Mouse (Mus musculus) layer of hippocampus, postnatal 36 days (tissue): ENCODE results near the gene Gm27029. TPM values are rescaled to one million over a fixed set of nuclear protein-coding genes. Genes with fewer than 3 reads are reported as not detected.
"Not testable (repeated sequence)": the region's sequence is repeated elsewhere in the genome, so short reads cannot be mapped to it uniquely, and the experiment has no call there.

Source experiments
- DNase-seq, 2 experiments: peaks; one replicate each; pipeline ENCODE4 v3.0.0; 2022
- microRNA-seq, 2 experiments: library from miRNA; unstranded; fragments of <30 nt; microRNA quantifications; one replicate each; pipeline ENCODE4 v1.2.0; 2021
- total RNA-seq, 2 experiments: library from RNA; stranded (reverse); gene quantifications; 2 replicates each; pipeline ENCODE4 v1.2.3; 2021

Gene Gm27029
- total RNA-seq, 2 experiments from 2014 or later, result 7.1 to 8.8 TPM

DNA sequence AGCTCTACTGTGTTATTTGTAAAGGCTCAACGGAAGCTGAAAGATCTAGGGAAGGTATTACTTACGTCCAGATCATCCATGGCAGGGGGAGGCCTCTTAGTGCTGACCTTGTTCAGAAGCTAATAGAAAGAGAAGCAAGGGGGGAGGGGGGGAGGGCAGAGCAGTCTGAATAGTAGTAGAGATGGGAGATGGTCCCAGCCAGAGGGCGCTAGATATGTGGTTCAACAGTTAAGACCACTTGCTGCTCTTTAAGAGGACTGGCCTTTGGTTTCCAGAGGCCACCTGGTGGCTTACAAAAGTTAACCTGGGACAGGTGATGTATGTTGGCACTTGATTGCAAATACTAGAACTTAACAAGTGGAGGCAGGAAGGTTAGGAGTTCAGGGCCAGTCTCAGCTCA lies 5.0 kb downstream of the Gm27029 start:
- no peak for DNase-seq

DNA sequence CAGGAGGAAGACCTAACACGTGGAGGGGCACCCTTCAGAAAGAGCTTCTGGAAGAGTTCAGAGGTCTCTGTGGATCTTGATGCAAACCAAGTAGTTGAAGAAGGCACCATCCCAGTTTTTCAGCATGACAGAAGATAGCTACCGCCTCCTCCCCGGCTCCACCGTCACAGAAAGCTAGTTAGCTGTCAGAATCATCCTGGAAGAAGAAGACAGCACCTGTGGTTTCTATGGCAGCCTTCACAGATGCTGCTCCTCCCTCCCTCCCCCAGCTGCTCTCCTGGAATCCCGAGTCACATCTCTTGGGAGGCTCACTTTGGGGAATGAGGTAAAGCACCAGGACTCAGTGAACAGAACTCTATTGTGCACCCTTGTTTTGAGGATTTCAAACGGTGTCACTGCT lies 5.6 kb downstream of the Gm27029 start:
- DNase-seq, result no peak

DNA sequence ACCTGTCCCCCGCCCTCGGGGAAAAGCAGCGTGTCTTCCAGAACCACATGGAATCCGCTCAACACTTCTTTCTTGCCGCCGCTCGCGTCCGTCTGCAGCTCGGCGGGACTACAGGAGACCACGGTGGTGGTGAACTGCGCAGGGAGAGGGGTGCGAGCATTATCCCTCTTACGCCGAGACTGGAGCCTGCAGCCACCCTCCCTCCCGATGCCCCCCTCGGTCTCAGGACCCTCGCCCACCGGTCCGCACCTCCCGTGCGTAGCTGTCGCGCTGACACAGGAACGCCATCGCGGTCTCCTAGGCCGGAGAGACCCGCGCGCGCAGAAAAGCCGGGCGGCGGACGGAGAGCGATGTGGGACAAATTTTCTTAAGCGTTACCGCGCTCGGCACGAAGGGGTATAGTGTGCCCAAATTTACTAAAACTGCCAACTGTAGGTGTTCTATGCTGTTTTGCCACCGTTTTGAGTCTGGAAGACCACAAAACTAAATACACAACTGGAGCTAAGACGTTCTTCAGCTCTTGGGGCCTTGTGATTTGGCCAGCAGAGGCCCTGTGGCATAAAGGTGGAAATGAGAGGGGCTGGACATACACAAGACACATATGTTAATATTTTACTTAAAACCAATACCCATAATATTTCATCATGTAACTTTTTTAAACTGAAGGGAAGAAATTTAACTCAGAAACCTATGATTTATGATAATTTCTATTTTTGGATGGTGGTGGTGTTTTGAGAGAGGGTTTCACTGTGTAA lies 7.3 kb downstream of the Gm27029 start, which contains the start of gene Aarsd1:
Gene Aarsd1, minus strand, starts transcription at position 515 of the 755 bp plus-strand sequence.
- peak; percentile 87 to 93 for DNase-seq

DNA sequence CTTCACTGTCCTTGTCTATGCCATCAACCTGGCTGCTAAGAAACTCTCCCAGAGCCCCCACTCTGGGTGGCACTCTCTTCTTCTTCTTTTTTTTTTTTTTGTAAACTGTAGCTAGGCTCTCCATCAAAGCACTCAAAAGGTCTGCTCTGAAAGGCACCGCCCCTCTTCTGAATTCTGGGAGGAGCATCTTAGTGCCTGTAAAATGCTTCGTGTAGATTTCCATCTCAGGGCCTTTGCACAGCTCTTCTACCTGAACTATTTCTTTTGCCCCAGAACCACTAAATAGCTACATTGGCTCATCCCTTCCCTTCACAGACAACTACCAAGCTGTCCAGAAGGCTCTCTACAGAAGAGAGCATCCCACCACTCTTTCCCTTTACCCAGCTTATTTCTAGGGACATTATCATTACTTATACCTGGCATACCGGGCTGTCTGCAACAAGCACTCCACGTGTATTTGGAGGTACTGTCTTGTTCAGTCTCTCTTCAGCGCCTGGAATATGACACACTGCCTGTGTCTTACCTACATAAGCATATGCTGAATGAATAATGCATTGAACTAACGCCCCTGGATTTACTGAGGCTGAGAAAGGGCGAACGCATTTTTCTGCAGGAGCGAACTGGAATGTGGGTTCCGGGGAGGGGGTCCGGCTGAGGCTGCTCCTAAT lies 8.0 kb downstream of the Gm27029 start:
- no peak for DNase-seq

DNA sequence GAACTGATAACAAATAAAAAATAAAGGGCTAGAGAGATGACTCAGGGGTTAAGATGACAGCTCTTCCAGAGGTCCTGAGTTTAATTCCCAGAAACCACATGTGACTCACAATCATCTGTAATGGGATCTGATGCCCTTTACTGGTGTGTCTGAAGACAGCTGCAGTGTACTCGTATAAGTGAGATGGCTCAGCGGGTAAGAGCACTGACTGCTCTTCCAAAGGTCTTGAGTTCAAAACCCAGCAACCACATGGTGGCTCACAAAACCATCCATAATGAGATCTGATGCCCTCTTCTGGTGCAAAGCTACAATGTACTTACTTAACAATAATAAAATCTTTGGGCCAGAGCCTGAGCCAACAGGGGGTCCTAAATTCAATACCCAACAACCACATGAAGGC lies 9.3 kb downstream of the Gm27029 start:
- DNase-seq, result no peak

DNA sequence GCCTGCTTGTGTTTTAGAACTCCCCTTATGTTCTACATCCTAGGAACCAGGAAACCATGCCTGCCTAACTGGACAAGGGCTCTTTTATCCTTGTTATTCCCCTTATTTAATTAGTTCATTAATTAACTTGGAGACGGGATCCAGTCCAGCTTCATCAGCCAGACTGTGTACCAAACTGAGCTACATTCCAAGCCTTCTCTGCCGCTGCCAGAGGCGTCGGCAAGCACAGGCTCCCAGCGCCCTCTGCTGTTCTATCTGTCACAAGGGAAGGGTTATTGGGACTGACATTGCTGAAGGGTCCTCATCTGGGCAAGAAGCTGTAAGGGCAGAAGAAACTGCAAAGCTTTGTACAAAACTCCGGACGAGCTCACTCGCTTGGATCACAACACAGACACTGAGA lies 29.5 kb downstream of the Gm27029 start:
- peak; percentile 75 to 76 for DNase-seq

DNA sequence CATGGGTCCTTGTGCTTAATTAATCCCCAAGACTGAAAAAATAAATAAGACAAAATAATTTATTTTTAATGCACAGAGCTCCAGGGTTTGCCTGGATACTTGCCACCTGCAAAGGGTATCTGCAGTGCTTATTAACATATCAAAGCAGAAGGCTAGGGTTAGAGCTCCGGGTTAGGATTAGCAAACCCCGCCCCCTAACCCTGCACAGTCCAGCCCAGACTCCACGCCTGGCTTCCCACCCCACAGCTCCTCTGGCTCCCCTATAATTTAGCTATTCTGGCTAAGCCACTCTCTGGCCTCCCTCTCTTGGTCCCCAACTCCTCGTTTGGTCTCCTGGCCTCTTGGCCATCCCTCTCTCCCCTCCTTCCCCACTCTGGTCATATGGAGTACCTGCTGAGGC lies 42.8 kb downstream of the Gm27029 start:
- DNase-seq, result no peak

DNA sequence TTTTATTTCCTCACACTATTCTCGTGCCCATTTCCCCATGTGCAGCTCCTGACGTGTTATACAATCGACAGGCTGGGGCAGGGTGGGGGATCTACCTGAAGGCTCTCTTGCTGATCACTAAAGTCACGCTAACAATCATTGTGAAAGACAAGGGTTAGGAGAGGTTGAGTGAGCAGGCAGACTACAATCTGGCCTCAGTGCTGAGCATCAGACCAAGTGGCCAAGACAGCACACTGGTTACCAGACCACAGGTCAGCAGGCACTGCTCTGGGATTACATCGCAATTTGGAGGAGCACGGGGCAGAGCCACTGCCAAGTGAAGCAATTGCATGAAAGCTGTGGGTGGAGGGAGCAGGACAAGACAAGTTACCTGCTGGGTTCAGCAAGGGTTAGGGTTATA lies 45.7 kb downstream of the Gm27029 start:
- DNase-seq, result no peak

DNA sequence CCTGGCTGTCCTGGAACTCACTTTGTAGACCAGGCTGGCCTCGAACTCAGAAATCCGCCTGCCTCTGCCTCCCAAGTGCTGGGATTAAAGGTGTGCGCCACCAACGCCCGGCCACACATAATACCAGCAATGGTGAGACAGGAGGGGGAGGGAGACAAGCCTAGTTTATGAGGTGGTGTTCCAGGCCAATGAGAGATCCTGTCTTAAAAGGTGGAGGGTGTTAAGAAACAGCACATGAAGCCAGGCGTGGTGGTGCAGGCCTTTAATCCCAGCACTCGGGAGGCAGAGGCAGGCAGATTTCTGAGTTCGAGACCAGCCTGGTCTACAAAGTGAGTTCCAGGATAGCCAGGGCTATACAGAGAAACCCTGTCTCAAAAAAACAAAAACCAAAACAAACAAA lies 46.4 kb downstream of the Gm27029 start:
- not testable (repeated sequence) for DNase-seq

DNA sequence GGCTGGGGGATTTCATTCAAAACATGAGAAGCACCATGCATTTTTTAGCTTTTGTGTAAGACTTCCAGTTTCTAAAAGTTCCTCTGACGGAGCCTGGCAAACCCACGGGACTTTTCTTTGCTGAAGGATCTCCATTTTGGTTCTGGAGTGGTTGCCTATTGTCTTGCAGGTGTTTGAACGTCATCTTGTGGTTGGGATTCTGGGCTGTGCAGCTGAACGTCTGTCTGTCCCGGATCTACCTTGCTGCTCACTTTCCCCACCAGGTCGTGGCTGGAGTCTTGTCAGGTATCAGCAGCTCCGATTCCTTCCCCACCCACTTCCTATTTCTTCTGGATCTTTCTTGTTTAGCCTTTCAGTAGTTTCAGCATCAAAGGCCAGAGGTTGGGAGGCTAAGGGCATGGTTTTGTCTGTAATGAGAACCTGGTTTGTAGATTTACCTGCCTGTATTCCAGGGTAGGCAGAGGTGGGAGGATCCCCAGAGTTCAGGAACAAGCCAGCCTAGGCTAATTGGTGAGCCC lies 50.1 kb downstream of the Gm27029 start:
- DNase-seq, result no peak

DNA sequence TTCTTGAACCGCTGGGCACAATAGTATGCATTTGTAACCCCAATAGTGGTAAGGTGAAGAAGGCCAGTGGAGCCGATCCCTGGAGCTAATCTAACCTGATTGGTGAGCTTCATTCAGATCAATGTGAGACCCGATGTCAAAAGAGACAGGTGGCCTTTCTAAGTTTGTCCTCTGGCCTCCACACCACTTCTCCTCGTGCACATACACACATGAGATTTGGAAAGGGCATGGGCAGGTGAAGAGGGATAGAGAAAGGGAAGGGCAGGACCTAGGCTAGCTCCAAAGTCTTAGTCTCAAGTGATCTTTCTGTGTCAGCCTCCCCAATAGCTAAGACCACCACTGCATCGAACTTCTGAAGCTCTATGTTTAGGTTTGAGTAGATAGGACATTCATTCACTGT lies 54.5 kb downstream of the Gm27029 start:
- no peak for DNase-seq

DNA sequence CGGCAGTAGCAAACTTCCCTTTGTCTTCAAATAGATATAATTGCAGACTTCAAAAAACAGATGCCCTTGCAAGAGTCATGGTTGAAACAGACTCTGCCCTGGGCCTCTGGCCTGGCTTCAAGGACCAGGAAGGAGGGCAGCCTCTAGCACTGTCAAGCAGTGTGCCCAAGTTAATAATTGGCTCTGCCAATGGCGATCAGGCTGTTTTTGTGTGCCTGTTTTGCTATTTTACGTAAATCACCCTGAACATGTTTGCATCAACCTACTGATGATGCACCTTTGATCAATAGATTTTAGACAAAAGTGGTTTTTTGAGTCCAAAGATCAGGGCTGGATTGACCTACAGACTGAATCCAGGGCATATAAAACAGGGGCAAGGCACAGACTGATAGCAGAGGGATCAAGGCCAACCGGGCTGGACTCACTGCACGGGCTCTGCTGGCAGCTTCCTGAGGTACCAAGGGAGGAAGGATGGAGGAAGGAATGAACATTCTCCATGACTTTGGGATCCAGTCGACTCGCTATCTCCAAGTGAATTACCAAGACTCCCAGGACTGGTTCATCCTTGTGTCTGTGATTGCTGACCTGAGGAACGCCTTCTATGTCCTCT lies 57.2 kb downstream of the Gm27029 start, which contains the start of gene G6pc:
Gene G6pc, plus strand, starts transcription at position 236 of the 610 bp plus-strand sequence.
- DNase-seq, result no peak

DNA sequence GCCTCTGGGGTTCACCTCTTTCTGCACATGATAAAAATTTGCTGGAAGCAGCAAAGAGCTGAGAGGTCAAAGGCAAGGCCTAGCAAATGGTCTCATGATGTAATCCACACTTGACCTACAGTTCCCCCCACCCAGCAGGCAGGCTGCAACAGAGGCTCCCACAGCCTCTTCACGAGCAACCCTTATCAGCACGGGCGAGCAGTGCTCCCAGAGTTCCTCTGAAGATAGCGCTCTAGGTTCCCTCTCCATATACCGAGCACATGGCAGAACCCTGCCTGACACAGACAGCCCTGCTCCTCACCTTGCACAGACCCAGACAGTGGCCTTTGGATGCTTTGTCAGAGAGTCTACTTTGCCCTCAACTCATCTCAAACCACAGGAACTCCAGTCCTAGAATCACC lies 60.1 kb downstream of the Gm27029 start:
- DNase-seq, result no peak

DNA sequence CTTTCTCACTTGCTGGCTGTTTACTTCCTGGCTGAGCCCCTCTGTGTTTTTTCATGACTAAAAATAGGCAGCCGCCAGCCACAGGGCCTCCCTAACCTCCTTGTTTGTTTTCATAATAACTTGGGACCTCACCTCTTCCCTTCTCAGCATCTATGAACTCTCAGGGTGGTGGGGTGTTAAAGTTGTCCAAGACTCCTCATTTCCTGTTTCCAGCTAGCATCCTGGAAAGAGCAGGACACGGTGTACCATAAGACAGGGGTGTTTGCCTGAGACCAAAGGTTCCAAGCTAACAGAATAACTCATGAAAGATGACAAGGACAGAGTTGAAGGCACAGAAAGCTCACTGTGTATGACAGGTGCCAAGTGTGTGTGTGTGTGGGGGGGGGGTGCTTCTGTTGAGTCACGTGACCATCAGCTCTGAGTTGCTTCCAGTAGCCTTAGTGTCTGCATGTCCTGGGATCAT lies 63.9 kb downstream of the Gm27029 start:
- no peak for DNase-seq

DNA sequence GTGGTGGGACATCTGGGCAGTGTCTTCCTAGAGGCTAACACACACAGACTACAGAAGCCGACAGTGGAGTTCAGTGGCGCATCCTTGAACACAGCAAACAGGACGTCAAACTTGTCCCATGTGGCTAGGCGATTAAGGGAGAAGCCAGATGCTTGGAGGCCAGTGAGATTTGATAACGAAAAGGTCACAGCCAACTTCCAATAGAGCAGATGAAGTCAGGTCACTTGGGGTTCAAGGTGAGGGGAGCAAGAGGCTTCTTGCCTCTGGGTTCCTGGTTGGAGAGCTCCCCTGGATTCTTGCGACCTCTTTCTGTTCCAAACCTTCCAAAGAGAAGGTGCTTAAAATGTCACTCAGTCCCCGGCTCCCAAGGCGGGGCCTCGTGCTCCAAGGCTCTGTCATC lies 64.8 kb downstream of the Gm27029 start:
- DNase-seq, result no peak

DNA sequence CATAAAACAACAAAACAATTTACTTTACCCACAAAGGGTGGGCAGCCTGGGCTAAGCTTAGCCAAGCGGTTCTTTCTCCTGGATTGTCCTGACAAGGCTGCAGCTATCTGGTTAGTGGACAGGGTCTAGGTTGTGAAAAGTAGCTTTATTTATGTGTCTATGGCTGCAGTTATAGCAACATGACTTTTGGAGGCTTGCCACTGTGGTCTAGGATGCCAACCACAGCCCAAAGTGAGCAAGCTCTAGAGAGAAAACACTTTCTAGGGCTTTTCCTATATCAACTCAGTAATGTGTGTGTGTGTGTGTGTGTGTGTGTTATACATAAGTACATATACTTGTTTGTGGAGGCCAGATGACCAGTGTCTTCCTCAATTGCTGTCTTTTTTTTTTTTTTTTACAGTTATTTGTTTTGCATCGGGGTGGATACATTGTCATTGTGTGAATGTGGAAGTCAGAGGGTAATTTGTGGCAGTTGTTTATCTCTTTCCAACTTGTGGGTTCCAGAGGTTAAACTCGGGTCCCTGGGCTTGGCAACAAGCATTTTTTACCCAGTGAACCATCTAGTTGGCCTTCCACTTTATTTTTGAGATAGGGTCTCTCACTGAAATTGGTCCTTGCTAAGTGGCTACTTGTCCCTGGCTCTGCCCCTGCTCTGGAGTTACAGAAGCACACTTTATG lies 67.0 kb downstream of the Gm27029 start:
- no peak for DNase-seq

Small RNAs within 50 kb of the gene (microRNA-seq; reads per million reads assigned to microRNA genes)
- 0 to 0.42 reads per million in 2 experiments for gene Mir6929

Other genes with a start within 250 kb of the Gm27029 start
- gene Ccr10, start 249.4 kb downstream of the Gm27029 start, total RNA-seq, result not detected
- 10 to 100 TPM; 65.9 to 77.2 TPM for gene Ezh1, start 198.3 kb downstream of the Gm27029 start, total RNA-seq
- 10 to 100 TPM; 63.7 to 68.0 TPM for gene Ramp2, start 178.8 kb downstream of the Gm27029 start, total RNA-seq
- gene Vps25, start 171.1 kb downstream of the Gm27029 start, total RNA-seq, result 10 to 100 TPM; 63.0 to 66.0 TPM
- 1 to 10 TPM; 6.4 to 8.3 TPM for gene Wnk4, start 164.2 kb downstream of the Gm27029 start, total RNA-seq
- gene Cntd1, start 145.8 kb downstream of the Gm27029 start, total RNA-seq, result under 1 TPM; 0.58 to 0.67 TPM
- gene Coa3, start 145.7 kb downstream of the Gm27029 start, total RNA-seq, result 100 to 1,000 TPM in 1 of 2 experiments, 10 to 100 TPM in 1; 96.7 to 113 TPM
- 100 to 1,000 TPM; 217 to 238 TPM for gene Becn1, start 122.5 kb downstream of the Gm27029 start, total RNA-seq
- gene Psme3, start 108.6 kb downstream of the Gm27029 start, total RNA-seq, result 100 to 1,000 TPM; 121 to 122 TPM
- gene Aoc2, start 99.7 kb downstream of the Gm27029 start, total RNA-seq, result 1 to 10 TPM; 8.4 to 9.7 TPM
- gene Aoc3, start 94.2 kb downstream of the Gm27029 start, total RNA-seq, result 1 to 10 TPM in 1 of 2 experiments, under 1 TPM in 1; 0.62 to 1.4 TPM
- gene G6pc, start 57.2 kb downstream of the Gm27029 start, total RNA-seq, result not detected
- 10 to 100 TPM; 41.4 to 43.7 TPM for gene Aarsd1, start 7.2 kb downstream of the Gm27029 start, total RNA-seq
- 10 to 100 TPM; 34.8 to 36.3 TPM for gene Rundc1, start 289 bp upstream of the Gm27029 start, total RNA-seq
- 1 to 10 TPM; 1.7 to 2.0 TPM for gene Ptges3l, start 537 bp upstream of the Gm27029 start, total RNA-seq
- gene Rpl27, start 17.5 kb upstream of the Gm27029 start, total RNA-seq, result 10 to 100 TPM; 28.5 to 39.7 TPM
- 1 to 10 TPM; 2.5 to 3.1 TPM for gene Ifi35, start 23.6 kb upstream of the Gm27029 start, total RNA-seq
- 100 to 1,000 TPM; 123 TPM for gene Rnd2, start 40.2 kb upstream of the Gm27029 start, total RNA-seq
- 10 to 100 TPM; 28.0 to 28.2 TPM for gene Vat1, start 41.4 kb upstream of the Gm27029 start, total RNA-seq
- gene Brca1, start 127.2 kb upstream of the Gm27029 start, total RNA-seq, result 1 to 10 TPM in 1 of 2 experiments, under 1 TPM in 1; 0.96 to 1.6 TPM
- gene Nbr1, start 127.4 kb upstream of the Gm27029 start, total RNA-seq, result 100 to 1,000 TPM; 142 to 194 TPM
- 1 to 10 TPM; 1.3 to 2.7 TPM for gene Tmem106a, start 157.4 kb upstream of the Gm27029 start, total RNA-seq
- not detected for gene Gm11634, start 174.5 kb upstream of the Gm27029 start, total RNA-seq
- 1 to 10 TPM; 6.7 to 9.4 TPM for gene Rdm1, start 202.4 kb upstream of the Gm27029 start, total RNA-seq
- 10 to 100 TPM; 12.9 to 13.8 TPM for gene Arl4d, start 240.7 kb upstream of the Gm27029 start, total RNA-seq